Mouse (Mus musculus) small intestine, adult 2 months (tissue): ENCODE measurements around the gene Cdkl5.

Experiments used
- CTCF ChIP-seq: fragments of 200-500 bp; IDR thresholded peaks from 2 replicates; pipeline ENCODE4 v1.5.1; 2012; ENCODE audit warnings: low read depth, mild to moderate bottlenecking, control low read depth, inconsistent platforms, low read length, moderate library complexity, mixed read lengths; ENCODE audit not compliant: insufficient replicate concordance, insufficient read length; ENCODE audit errors: extremely low read depth
- POLR2A ChIP-seq: fragments of 200-500 bp; IDR thresholded peaks from 2 replicates; pipeline ENCODE4 v1.6.1; 2012; ENCODE audit warnings: low read depth, mild to moderate bottlenecking, control low read depth, inconsistent platforms, low read length, moderate library complexity

DNA sequence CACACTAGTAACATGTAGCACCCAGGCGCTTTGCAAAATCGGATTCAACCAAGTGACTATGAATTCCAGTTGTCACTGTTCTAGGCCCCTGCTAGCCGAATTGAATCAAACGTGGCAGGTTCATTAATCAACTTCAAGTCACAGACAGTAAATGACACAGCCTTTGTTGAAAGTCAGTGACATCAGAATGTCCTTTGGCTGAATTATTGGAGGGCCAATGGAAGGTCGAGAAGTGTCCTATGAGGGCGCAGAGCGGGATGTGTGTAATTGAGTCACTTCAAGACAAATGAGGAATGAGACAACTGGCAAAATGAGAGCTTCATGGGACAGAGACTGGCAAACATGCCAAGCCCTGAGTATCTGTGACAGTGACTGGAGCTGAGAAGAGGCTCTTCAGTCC lies 27.0 kb upstream of the Cdkl5 start:
- TF ChIP-seq POLR2A = no peak
- TF ChIP-seq CTCF = no peak
